Mouse (Mus musculus) gonadal fat pad, adult 2 months (tissue): ENCODE results near the gene Ckm. TPM values are rescaled to one million over a fixed set of nuclear protein-coding genes. Genes with fewer than 3 reads are reported as not detected.

Experiments
- DNase-seq: peaks from one replicate; pipeline ENCODE4 v3.0.0-alpha.2; 2012; ENCODE audit warnings: low read depth
- polyA plus RNA-seq: library from polyadenylated mRNA; depleted of rRNA; stranded (reverse); fragments of >200 nt; gene quantifications from 2 replicates; pipeline ENCODE4 v1.2.3, GENCODE M21; 2012

The Ckm gene
- polyA plus RNA-seq, 1 experiment = 62.7 TPM

DNA sequence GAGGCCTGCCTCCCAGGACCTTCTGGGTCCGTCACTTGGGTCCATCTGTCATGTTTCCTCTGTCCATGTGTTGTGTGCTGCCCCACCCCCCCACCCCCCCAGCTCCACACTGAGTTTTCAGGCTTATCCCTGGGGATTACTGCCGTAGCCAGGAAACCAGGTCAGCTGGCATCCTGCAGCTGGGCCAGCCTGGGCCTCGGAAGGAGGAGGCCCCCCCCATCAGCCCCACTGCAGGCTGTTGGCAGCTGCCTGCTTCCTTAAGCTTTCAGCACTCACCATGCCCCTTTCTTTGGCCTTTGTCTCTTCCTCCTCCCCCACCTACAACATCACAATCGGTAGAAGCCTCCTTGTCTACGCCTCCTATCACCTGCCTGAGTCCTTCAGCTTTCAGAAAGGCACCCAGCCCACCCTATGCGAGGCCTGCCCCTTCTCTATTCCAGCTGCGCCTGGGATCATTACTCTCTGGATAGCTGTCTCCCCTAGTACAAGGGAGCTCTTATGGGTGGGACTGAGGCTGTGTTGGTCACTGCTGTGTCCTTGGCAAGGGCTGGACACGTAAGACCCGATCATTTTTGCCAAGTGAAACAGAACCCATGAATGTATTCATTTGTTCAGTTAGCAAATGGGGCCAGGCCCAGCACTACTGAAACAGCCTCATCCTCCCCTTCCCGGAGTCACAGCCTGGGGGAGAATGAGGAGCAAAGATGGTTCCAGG lies 15.7 kb upstream of the Ckm start:
- no peak for DNase-seq

DNA sequence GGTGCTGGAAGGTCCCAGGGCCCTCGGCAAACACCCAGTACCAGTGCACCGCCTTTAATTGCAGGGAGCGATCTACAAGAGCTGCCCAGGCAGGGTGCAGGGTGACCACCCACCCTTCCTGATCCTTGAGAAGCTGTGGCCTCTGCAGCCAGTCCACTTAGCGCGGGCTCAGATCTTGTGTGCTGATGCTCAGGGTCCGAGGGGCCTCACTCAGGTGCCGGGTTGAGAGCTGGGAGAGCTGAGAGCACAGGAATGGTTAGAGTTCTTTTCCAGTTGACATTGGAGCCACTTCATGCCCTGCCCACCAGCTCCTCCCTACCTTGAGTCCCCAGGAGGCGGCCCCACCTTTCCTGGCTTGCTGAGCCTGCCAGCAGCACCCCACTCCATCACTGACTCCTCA lies 10.1 kb upstream of the Ckm start:
- DNase-seq = no peak

DNA sequence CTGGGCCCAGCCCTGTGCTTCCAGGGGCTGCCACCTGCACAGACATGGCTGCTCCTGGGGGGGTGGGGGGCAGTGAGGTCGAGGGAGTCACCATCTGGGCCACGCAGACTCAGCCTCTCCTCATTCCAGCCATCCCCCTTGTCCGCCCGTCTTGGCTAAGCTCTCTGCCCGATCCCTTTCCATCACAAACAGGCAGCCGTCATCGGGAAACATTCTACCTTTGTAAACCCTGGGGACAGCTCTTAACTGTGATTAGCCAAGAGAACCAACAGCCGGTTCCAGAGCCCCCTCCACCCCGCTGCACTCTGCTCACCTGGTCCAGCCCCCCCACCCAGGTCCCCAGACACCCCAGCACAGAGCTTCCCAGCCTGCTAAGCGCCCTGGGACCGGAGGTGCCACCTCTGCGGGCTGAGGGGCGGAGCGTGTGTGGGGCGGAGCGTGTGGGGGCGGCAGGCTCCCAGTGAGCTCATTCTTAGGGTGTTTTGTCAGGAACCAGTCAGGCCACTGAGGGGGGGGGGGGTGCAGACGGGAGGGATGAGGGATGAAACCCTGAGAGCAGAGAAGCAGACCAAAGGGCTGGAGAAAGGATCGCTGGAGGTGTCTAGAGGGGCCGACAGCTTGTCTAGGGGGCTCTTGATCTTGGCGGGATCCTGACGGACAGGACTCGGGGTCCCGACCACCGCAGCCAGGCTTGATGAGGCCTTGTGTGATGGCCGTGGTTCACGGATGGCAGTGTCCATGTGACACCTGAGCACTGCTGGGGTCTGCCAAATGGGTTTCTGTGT lies 4.9 kb upstream of the Ckm start:
- no peak for DNase-seq

DNA sequence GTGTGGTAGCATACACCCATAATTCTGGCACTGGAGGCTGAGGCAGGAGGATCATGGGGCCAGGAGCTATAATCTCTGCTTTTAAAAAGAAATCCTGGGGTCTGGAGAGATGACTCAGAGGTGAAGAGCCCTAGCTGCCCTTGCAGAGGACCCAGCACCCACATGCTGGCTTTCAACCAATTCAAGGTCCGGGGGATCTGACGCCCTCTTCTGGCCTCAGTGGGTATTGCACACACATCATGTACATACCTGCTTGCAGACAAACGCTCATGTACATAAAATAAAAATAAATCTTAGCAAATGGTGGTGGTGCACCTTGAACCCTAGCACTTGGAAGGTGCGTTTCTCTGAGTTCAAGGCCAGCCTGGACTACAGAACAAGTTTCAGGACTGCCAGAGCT lies 3.6 kb upstream of the Ckm start:
- no peak for DNase-seq

DNA sequence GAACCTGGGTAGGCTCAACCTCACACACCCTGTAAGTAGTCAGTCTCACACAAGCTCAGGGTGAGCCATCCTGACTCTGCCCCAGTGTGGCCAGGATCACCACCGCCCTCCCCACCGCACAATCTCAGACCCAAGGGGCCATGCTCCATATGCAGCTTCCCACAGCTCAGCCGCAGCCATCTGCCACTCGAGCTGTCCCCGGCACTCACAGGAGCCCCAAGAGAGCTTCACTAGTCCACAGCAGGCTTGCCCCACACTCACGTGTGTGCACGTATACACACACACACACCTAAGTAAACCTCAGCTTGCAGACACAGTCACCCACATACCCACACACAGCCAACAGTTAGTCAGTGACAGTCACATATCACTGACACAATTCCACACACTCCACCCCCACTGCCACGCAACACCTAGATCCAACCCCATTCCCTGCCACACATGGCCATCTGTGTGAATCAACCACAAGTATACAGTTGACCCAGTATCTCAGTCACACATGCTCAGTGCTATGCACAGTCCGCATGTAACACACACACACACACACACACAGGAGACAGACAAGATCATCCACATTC lies 2.0 kb upstream of the Ckm start:
- DNase-seq = no peak

DNA sequence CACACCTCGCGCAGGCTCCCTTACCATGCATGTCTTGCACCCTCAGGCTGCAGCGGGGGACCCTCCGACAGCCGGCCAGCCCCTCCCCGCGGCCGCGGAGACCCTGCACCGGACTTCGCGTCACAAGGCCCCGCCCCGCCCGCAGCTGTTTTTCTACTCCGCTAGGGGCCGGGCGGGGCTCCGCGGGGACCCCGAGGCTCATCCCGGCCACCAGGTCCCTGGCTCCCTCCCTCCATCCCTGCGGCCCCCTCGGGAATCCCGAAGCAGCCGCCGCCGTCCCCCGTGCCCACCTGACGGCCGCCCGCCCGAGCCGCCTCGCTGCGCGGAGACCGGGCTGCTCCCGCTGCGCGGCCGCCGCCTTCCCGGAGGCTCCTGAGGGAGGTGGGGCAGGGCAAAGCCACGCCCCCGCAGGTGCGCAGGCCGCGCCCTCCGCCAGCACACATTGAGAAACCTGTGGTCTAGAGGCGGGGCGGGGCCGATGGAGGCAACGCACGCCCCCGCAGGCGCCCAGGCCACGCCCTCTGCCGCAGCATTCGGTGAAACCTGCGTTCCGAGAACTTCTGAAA lies 762 bp upstream of the Ckm start, which contains the start of gene Klc3:
Gene Klc3, minus strand, starts transcription at position 374 of the 566 bp plus-strand sequence.
- DNase-seq = no peak

DNA sequence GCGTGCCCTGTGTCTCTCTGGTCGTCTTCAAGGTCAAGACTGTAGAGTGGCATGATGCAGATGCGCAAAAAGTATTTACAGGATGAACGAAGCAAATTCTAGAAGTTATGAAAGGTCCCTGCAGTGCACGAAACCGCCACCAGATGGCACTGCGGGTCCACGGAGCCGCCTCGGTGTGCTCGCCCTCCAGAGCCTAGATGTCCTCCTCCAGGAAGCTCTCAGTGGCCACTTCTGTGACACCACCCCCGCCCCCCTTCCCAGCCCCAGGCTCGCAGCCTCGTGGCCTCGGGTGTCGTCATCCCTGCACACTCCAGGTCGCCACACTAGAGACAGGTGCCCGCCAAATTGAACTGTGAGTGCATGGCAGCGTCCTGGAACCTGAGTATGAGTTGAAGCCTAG lies 841 bp downstream of the Ckm start:
- DNase-seq = no peak

DNA sequence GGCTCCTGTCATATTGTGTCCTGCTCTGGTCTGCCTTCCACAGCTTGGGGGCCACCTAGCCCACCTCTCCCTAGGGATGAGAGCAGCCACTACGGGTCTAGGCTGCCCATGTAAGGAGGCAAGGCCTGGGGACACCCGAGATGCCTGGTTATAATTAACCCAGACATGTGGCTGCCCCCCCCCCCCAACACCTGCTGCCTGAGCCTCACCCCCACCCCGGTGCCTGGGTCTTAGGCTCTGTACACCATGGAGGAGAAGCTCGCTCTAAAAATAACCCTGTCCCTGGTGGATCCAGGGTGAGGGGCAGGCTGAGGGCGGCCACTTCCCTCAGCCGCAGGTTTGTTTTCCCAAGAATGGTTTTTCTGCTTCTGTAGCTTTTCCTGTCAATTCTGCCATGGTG lies 5.2 kb downstream of the Ckm start:
- DNase-seq = no peak

DNA sequence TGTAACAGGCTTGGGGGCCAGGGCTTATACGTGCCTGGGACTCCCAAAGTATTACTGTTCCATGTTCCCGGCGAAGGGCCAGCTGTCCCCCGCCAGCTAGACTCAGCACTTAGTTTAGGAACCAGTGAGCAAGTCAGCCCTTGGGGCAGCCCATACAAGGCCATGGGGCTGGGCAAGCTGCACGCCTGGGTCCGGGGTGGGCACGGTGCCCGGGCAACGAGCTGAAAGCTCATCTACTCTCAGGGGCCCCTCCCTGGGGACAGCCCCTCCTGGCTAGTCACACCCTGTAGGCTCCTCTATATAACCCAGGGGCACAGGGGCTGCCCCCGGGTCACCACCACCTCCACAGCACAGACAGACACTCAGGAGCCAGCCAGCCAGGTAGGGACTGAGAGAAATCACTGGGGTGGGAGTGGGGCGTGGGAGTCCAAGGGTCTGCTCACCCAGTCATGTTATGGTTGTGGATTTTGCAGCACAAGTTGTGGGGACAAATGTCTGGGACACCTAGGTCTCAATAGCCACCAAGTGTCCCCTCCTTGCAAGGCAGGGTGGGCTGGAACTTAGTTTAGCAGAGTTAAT lies 6.3 kb downstream of the Ckm start:
- DNase-seq = no peak

DNA sequence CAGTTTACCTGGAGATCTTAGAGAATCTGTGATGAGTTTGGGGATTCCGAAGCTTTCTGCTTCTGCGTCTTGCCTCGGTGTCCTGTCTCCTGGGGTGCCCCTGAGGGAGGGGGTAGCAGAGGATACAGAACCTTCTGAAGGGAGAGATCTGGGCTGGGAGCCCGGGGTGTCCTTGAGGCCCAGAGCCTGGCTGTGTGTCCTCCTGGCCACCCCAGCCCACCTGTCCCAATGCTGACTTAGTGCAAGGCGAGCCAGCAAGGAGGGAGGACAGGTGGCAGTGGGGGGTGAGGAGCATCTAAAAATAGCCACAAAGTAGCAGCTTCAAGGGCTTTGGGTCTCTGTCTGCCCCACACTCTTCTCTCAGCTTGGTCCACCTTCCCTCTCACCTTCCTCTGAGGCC lies 7.2 kb downstream of the Ckm start:
- DNase-seq = no peak

DNA sequence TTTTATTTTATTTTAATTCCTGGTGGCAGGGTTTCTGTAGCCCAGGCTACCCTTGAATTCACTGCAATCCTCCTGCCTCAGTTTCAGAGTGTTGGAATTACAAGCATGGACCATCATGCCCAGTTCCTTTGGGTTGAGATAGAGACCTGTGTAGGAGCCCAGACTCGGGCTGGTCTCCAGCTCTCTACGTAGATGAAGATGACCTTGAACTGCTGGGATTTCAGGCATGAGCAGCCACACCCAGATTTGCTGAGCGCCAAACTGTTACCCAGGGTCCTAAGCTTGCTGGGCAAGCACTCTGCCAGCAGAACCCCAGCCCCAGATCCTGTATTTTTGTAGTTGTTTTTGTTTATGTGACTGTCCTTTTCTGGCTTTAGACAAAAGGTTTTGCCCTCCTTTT lies 8.9 kb downstream of the Ckm start:
- no peak for DNase-seq

DNA sequence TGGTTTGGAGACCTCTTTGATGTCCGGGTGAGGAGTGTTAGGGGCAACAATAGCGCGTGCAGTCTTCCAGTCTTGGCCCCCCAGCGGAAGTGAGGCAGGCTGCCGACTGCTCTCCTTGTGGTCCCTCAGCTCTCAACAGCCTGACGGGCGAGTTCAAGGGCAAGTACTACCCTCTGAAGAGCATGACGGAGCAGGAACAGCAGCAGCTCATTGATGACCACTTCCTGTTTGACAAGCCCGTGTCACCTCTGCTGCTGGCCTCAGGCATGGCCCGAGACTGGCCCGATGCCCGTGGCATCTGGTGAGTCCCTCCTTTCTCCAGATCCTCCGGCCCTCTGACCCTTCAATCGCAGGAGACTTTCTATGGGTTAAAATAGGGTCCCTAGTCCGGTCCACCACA lies 12.0 kb downstream of the Ckm start:
- DNase-seq = no peak

DNA sequence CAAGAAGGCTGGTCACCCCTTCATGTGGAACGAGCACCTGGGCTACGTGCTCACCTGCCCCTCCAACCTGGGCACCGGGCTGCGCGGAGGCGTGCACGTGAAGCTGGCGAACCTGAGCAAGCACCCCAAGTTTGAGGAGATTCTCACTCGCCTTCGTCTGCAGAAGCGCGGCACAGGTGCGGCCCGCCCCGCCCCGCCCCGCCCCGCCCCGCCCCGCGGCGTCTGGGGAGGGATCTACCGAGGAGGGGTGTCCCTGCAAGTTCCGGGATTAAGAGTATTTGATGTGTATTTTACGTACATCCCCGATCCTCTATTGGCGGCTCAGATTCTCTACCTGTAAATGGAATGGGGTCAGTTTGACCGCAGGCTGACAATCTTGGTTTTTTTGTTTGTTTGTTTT lies 15.5 kb downstream of the Ckm start:
- no peak for DNase-seq

DNA sequence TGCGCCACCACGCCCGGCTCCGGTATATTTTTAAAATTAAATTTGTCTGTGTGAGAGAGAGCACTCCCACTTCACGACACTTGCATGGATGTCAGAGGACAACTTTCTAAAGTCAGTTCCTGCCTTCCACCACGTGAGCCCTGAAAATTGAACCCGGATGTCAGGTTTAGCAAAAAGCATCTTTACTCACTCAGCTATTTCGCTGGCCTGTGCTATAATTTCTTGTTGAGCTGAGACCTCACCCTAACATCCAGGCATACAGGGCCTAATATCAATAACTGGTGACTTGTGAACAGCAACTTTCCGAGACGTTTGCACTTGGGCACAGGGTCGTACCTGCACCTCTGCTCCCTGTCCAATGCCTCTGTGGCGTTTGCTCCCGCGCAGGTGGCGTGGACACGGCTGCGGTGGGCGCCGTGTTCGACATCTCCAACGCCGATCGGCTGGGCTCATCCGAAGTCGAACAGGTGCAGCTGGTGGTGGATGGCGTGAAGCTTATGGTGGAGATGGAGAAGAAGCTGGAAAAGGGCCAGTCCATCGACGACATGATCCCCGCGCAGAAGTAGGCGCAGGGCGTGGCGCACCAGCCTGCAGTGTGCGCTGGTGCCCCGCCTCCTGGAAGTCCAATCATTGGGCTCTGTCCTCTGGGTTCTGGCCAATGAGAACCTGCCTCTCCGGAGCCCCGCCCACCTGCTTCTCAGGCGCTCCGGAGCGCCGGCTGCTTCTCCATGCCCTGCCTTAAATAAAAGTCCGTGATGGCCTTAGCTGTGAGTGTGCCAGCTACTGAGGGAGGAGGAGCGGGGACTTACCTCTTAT lies 16.5 kb downstream of the Ckm start:
- DNase-seq = no peak

DNA sequence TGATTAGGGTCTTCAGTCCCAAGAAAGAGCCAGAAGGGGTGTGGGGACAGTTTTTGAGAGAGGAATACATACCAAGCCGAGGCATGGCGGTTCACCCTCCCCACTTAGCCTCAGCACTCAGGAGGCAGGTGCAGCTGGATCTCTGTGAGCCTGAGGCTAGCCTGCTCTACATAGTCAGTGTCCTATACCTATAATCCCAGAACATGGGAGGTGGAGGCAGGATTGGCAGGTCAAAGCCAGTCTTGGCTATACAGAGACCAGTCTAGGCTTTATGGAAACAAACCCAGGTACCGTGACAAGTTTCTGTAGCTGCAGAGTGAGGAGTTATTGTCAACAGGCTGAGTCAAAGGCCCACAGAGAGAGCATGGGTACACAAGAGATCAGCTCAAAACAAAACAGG lies 18.5 kb downstream of the Ckm start:
- no peak for DNase-seq

DNA sequence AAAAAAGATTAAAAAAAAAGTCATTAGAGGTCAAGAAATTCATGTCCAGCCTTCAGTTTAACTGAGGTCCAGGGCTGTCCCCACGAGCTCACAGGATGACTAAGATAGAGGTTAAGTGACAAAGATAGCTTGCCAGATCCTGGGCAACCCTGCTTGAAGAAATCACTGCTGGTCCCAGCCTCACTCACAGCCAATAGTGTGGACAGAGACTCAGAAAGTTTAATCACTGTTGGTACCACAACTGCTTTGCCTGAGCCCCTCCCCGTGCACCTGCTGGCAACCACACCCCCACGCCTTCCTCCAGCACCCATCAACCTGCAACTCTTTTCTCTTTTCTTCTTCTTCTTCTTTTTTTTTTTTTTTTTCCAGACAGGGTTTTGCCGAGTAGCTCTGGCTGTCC lies 19.5 kb downstream of the Ckm start:
- DNase-seq = no peak

DNA sequence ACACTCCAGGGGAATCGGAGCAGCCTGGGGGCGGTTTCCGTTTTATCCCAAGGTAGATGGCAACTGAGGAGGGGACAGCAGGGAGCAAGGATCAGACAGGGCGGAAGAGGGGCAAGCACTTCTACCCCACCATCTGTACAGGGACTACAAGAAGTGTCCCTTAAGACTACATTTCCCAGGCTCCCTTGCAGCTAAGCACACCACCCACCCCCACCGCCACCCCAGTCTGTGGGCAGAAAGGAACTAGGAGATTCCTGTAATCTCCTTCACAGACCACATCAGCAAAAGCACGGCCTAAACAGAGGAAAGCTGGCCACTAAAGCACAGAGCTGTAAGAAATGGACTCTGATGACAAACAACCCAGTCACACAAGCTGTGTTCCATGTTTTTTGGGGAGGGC lies 21.8 kb downstream of the Ckm start:
- DNase-seq = no peak

DNA sequence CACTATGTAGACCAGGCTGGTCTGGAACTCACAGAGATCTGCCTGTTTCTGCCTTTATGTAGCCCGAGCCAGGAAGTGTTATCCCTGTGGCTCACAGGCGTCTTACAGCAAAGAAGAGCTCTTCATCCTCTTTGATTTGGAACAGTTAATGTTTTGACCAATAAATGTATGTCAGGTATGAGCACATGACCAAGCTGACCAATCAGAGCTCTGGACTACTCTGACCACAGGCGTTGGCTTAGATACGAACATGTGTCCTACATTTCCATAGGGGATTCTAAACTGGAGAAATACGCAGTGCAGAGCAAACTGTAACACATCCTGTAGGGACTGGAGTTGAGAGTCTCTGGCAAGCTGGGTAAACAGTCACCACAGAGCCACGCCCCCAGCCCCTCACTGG lies 22.3 kb downstream of the Ckm start:
- no peak for DNase-seq

DNA sequence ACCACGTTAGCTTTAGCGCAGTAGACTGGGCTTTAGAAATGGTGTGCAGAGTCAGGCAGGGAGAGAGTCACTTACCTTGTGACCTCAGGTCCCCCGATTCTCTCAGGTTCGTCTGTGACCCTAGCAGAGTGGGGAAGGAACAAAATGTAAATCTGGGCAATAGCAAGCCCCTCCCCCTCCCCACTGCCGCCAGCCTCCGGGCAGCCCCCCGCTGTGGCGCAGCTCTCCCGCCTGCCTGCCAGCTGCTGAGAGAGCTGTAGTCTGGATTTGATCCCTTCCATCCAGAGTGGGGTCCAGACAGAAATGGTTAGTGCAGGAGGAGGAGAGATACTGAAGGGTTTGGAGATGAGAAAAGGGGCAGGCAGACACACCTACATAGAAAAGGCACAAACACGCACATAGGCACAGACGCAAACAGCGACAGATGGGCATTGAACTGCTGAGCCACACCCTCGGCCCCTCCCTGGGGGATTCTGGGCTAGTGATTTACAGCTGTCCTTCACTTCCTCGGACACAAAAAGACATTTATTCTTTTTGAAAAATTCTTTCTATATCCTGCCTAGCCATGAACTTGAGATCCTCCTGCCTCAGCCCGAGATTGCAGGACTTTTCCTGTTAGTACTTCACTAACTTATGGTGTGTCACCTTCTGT lies 23.5 kb downstream of the Ckm start:
- no peak for DNase-seq

DNA sequence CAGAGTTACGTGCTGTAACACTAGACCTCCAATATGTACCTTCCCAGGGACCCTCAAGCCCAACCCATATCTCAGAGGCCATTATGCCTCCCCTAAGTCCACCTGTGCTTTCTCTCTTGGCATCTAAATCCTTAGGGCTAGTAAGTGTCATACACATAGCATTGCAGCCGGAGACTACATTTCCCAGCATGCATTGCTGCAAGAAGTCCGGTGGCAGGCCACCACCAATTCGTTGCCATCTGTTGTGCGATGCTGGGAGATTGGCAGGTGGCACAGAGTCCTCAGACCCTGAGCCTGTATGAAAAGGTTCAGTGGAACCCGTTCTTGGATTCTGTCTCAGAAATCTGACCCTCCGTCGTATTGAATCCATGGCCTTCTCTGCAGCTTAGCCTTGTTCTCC lies 25.1 kb downstream of the Ckm start:
- no peak for DNase-seq

DNA sequence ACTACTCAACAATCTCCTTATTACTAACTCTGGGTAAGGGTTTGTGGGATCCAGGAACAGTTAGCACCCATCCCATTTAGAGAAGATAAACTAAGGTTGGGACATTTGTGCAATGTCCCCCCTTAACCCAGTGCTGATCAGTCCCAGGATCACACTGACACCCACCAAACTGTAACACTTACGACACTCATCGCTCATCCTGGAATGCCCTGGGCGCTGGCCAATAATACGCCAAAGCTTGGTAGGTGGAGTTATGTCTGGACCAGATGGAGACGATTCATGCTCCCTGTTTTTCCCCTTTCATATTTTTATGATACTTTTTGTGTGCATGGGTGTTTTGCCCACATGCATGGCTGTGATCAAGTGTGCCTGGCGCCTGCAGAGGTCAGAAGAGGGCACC lies 25.8 kb downstream of the Ckm start:
- DNase-seq = no peak
